Mouse (Mus musculus) E14TG2a.4 (cell line): Measurements from ENCODE around the gene Pcdh8.

Source experiments
- H3K27me3 ChIP-seq: 2 replicates; pipeline ENCODE4 v1.6.1; 2014; ENCODE audit warnings: low read length, control low read depth; ENCODE audit not compliant: insufficient read depth
- H3K36me3 ChIP-seq: 2 replicates; pipeline ENCODE4 v1.6.1; 2014; ENCODE audit warnings: low read length, control low read depth; ENCODE audit not compliant: insufficient read depth
- H3K4me1 ChIP-seq: replicated peaks from 2 replicates; pipeline ENCODE4 v1.6.1; 2014; ENCODE audit warnings: low read depth, low read length, control low read depth
- H3K4me3 ChIP-seq: replicated peaks from 2 replicates; pipeline ENCODE4 v1.5.1; 2014; ENCODE audit warnings: mild to moderate bottlenecking, low read length
- H3K9me3 ChIP-seq: 2 replicates; pipeline ENCODE4 v1.6.1; 2014; ENCODE audit warnings: low read length, control low read depth
- CTCF ChIP-seq: conservative IDR thresholded peaks from 2 replicates; pipeline ENCODE4 v1.5.1; 2014; ENCODE audit warnings: low read length
- NANOG ChIP-seq: IDR thresholded peaks from 2 replicates; pipeline ENCODE4 v1.6.1; 2014; ENCODE audit warnings: borderline replicate concordance, low read length, mixed read lengths
- POU5F1 ChIP-seq: IDR thresholded peaks from 2 replicates; pipeline ENCODE4 v1.6.1; 2014; ENCODE audit warnings: low read length, borderline replicate concordance

Pcdh8 gene

DNA sequence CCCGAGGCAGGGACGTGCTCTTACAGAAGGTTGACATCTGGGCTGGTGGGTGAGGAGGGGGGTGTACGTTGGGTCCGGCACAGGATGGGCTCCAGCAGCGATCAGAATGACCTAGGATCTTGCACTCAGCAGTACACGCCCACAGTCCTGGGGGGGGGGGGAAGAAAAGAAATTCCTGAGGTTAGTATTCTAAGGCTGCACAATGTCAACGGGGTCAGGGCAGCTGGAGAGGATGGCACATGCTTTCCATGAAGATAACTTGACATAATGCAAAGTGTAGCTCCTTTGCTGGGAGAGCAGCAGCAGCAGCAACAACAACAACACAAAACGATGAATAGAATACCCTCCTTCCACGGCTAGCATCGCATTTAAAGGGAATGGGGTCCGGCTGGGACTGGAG is 3.5 kb downstream of the Pcdh8 start:
- Histone ChIP-seq H3K4me1 (peaks cover 46% of the 10 kb centered on the region), H3K4me3 (peak overlapping the region; percentile 76; the same call in 1 of the 2 replicates), H3K9me3 (no peaks in the 10 kb centered on the region), H3K27me3 (peaks cover 75% of the 10 kb centered on the region), H3K36me3 (no peaks in the 10 kb centered on the region)
- TF ChIP-seq NANOG (no peak), CTCF (no peak), POU5F1 (no peak)

DNA sequence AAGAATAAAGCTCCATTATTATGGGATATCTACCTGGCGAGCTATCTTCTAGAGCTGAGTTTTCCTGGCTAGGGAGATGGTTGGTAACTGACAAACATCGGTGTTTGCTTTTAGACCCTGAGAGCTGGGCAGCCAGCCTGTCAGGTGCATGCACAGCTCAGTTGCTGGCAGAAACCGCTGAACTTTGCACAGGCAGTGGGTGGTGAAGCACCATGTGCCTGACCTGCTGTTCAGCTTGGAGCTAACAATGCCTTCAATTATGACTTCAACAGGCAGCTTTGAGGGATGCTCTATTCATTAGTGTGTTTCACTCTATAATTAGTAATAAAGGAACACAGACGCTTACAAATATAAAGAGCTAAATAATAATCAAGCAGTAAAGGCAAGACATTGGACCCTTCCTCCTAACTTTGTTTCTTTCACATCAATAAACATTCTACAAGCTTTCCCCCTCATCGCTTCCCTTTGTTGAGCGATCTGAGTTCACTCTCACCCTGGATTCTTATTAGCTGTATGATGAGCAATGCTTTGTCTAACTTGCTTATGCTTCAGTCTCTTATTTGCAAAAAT is 5.8 kb downstream of the Pcdh8 start:
- TF ChIP-seq NANOG: no peak
- Histone ChIP-seq H3K27me3 (peaks cover 58% of the 10 kb centered on the region), H3K4me1 (peaks cover 26% of the 10 kb centered on the region), H3K9me3 (no peaks in the 10 kb centered on the region), H3K4me3 (no peak overlapping the region), H3K36me3 (no peaks in the 10 kb centered on the region)

DNA sequence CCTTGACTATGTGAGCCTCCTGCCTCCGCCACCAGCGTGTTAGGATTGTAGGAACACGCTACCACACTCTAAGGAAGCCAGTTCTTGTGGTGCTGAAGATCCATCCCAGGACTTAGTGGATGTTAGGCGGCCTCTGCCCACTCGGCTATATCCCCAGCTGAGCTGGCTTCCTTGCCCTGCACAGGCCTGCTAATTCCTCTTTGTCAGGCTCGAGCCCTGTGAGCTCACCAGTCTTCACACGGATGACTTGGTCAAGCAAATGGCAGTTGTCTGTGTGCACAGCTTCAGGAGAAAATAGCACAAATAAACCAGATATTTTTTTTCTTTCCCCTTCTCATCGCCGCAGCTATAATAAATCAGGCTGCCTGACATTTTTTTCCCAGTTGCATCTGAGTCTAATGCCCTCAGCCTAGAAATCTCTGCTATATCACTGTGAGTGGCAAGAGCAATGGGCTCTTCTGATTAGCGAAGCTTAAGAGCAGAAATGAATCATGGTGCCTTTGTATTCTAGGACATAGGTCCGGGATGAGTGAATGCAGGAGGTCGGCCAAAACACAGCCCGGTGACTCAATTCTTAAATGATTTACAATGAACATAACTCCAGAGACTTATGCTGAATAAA is 16.4 kb downstream of the Pcdh8 start:
- TF ChIP-seq POU5F1: no peak
- no peak for TF ChIP-seq NANOG
- no peak for TF ChIP-seq CTCF
- Histone ChIP-seq H3K4me1 (peaks cover 7% of the 10 kb centered on the region; the same call in 1 of the 2 replicates), H3K27me3 (peaks cover 18% of the 10 kb centered on the region), H3K4me3 (no peak overlapping the region), H3K9me3 (no peaks in the 10 kb centered on the region), H3K36me3 (no peaks in the 10 kb centered on the region)

DNA sequence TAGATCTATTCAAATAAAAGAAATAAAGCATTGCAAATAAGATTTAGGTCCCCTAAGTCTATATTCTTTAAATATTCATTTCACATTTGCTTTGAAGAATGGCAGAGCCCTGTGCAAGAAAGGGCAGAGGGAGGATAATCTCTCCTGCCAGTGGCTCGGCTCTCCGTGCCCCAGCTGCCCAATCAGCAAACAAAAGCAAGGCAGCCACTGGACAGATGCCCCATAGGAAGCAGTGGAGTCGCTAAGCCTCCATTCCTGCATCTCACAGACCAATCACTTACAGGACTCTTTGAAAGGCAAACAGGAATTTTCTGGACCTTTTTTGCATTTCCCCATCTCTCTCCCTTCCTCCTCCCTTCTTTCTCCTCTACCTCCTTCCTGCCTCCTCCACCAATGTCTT is 17.0 kb downstream of the Pcdh8 start:
- TF ChIP-seq NANOG (no peak), POU5F1 (no peak), CTCF (no peak)
- Histone ChIP-seq H3K9me3 (no peaks in the 10 kb centered on the region), H3K36me3 (no peaks in the 10 kb centered on the region), H3K4me1 (peaks cover 7% of the 10 kb centered on the region; the same call in 1 of the 2 replicates), H3K4me3 (no peak overlapping the region), H3K27me3 (peaks cover 18% of the 10 kb centered on the region)

DNA sequence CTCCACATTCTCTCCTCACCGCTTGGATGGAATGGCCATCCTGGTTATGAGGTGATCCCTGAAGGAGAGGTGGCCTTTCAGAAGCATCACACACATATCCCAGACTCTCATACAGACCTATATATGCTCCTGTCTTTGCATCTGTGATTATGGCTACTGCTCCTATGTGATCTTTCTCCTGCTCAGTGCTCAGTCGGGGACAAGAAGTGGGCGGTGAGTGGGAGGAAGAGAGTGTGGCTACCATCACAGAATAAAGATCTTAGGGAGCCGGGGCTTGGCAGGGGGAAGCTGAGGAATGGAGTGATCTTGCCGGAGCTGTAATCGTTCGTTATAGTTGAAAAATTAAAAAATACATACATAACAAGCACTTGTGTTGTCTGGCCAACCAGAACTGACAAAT is 17.4 kb downstream of the Pcdh8 start:
- Histone ChIP-seq H3K4me1 (peaks cover 7% of the 10 kb centered on the region; the same call in 1 of the 2 replicates), H3K27me3 (peaks cover 15% of the 10 kb centered on the region), H3K9me3 (no peaks in the 10 kb centered on the region), H3K4me3 (no peak overlapping the region), H3K36me3 (no peaks in the 10 kb centered on the region)
- TF ChIP-seq CTCF: no peak
- no peak for TF ChIP-seq POU5F1
- no peak for TF ChIP-seq NANOG

DNA sequence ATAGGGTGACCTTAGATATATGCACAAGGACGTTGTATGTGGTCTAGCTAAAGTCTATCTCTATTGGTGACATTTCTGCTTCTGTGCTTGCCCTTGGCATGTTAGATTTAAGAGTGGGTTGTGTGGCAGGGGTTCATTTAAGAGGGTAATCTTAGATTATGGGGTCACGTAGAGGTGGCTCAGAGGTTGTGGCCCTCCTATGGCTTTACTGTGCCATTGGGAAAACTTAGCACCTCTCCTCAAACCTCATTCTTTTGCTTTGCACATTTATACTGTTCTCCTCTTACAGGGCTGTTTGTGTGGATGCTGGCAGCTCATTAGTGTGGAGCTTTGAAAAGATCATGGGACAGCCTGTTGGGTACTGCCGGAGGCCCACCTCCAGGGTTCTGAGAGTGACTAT is 30.6 kb downstream of the Pcdh8 start:
- Histone ChIP-seq H3K4me3 (no peak overlapping the region), H3K9me3 (no peaks in the 10 kb centered on the region), H3K4me1 (peaks cover 28% of the 10 kb centered on the region), H3K27me3 (no peaks in the 10 kb centered on the region; the same call in 1 of the 2 replicates), H3K36me3 (no peaks in the 10 kb centered on the region)
- TF ChIP-seq NANOG (no peak), CTCF (no peak), POU5F1 (no peak)

DNA sequence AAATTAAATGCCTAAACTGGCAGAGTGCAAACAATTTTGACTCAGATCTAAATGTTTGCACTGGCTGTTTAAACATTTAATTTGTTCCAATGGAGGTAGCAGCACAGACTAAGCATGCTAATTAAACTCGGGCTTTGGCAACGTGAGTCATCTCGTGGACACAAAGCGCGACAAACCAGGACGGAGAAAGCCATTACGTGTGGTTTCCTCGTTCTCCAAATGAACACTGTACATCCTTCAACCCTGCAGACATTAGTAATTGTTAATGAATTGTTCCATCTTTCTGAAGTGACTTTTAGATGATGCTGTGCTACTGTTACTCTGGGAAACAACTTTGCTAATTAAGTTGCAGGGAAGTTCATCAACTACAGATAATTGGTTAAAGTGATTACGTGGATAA is 32.7 kb downstream of the Pcdh8 start:
- H3K36me3 ChIP-seq: no peaks in the 10 kb centered on the region
- H3K4me1 ChIP-seq: peaks cover 28% of the 10 kb centered on the region
- H3K27me3 ChIP-seq: no peaks in the 10 kb centered on the region
- TF ChIP-seq CTCF (no peak), POU5F1 (no peak)
- 0 out of 2 replicates have a peak, but pooled peaks cover 5% of the 10 kb centered on the region for H3K9me3 ChIP-seq
- no peak overlapping the region for H3K4me3 ChIP-seq

DNA sequence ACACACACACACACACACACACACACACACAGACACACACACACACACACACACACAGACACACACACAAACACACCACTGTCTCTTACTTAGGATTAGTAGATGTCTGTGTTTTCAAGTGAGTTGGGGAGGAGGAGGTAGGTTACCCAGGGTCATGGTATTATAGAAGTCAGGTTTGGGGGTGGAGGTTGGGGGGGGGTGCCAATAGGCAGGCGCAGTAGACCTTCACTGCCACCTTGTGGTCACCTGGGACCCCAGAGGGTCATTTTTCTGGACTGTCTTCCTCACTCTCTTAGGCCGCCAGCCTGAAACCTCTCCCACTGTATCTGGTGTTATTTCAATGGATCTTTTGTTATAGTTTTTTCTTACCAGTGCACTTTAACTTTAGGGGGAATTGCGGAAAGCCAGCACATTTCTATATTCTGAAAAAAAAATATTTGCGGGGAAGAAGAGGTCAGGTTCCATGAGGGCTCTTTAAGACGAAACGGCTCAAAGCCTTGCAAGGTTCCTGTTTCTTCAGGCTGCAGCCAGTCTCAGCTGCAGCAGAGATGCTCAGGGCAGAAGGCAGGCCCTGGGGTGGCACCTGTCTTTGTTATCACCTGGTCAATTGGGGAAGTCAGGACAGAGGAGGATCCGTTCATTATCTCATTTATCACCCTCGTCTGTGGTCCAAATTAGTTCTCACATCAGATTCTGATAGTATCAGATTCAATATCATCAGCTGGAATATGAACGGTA is 33.3 kb downstream of the Pcdh8 start:
- Histone ChIP-seq H3K27me3 (no peaks in the 10 kb centered on the region), H3K4me1 (peaks cover 28% of the 10 kb centered on the region), H3K4me3 (no peak overlapping the region), H3K36me3 (no peaks in the 10 kb centered on the region), H3K9me3 (0 out of 2 replicates have a peak, but pooled peaks cover 5% of the 10 kb centered on the region)
- no peak for TF ChIP-seq NANOG
- TF ChIP-seq CTCF: peak; percentile 41

DNA sequence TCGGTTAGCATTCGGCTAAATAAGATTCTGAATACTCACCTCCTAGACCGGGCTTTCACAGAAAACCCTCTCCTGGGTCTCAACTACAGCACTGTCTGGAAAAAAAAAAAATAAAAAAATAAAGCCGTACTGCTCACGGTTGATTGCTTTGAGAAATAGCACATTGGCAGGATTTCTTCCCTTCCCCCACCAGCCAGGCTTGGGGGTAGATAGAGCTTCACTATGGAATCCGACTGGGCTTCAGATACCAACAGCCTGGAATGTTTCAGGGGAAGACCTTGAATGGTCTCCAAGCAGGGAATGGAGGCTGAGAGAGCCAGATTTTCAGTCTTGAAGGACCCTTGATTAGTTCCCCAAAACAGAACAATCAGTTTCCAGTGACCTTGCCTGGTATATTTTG is 34.3 kb downstream of the Pcdh8 start:
- H3K4me1 ChIP-seq: peaks cover 28% of the 10 kb centered on the region
- no peaks in the 10 kb centered on the region for H3K27me3 ChIP-seq
- TF ChIP-seq CTCF (no peak), NANOG (no peak), POU5F1 (no peak)
- no peaks in the 10 kb centered on the region for H3K36me3 ChIP-seq
- H3K4me3 ChIP-seq: no peak overlapping the region
- 0 out of 2 replicates have a peak, but pooled peaks cover 5% of the 10 kb centered on the region for H3K9me3 ChIP-seq
